Mouse (Mus musculus) hindbrain, embryonic 10.5 days (tissue): ENCODE measurements at regions not wholly inside any gene's neighbourhood (a gene's known extent, or its start where the extent isn't known, plus 50 kb on each side); places are given as distances from the start of the nearest gene placed in this dataset.
"Not testable (repeated sequence)": the region's sequence is repeated elsewhere in the genome, so short reads cannot be mapped to it uniquely, and the experiment has no call there.

ENCODE experiments used
- DNase-seq: peaks from one replicate; pipeline ENCODE4 v3.0.0-alpha.2; 2017; ENCODE audit warnings: low spot score
- H3K27ac ChIP-seq: fragments of 300-500 bp; sonication (generic); 2 replicates; pipeline ENCODE4 v1.5.1; 2016; ENCODE audit warnings: mild to moderate bottlenecking, moderate library complexity
- H3K27me3 ChIP-seq: fragments of 300-500 bp; sonication (generic); 2 replicates; pipeline ENCODE4 v1.6.1; 2016; ENCODE audit warnings: mild to moderate bottlenecking; ENCODE audit not compliant: poor library complexity, insufficient read depth, severe bottlenecking
- H3K36me3 ChIP-seq: fragments of 300-500 bp; sonication (generic); 2 replicates; pipeline ENCODE4 v1.6.1; 2016; ENCODE audit warnings: mild to moderate bottlenecking, moderate library complexity
- H3K4me1 ChIP-seq: fragments of 300-500 bp; sonication (generic); replicated peaks from 2 replicates; pipeline ENCODE4 v1.6.1; 2016; ENCODE audit warnings: mild to moderate bottlenecking
- H3K4me3 ChIP-seq: fragments of 300-500 bp; sonication (generic); 2 replicates; pipeline ENCODE4 v1.5.1; 2016; ENCODE audit warnings: mild to moderate bottlenecking, moderate library complexity
- H3K9me3 ChIP-seq: fragments of 300-500 bp; sonication (generic); 2 replicates; pipeline ENCODE4 v1.6.1; 2016; ENCODE audit warnings: mild to moderate bottlenecking, moderate library complexity
- WGBS: fragments of 180-500 bp; shearing (Covaris S2); methylation state at CpG from one replicate; pipeline ENCODE4 v1.1.7; 2016; 5-methylcytosine and 5-hydroxymethylcytosine counted together

DNA sequence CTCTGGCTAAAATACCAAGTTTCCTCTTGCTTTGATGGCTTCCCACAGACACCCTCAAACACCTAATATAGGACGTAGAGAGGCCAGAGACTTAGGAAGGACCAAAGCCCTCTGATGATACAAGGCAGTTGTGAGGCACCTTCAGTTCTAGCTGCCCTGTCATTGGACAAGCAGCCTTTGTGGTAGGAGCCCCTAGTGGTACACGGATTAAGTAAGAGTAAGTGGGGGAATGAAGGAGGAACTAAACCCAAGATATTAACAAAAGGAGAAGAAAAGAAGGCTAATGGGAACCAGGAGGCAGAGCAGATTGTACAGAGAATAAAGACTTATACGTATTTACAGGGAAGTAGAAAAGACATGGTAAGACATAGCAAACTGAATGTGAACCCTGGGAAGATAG lies 352.3 kb upstream of the Tmco5 start:
- WGBS = 67% methylated on average over 2 of the region's 3 CpGs
- not testable (repeated sequence) for DNase-seq, H3K4me3 ChIP-seq, H3K27ac ChIP-seq, H3K4me1 ChIP-seq, H3K9me3 ChIP-seq, H3K36me3 ChIP-seq, H3K27me3 ChIP-seq

DNA sequence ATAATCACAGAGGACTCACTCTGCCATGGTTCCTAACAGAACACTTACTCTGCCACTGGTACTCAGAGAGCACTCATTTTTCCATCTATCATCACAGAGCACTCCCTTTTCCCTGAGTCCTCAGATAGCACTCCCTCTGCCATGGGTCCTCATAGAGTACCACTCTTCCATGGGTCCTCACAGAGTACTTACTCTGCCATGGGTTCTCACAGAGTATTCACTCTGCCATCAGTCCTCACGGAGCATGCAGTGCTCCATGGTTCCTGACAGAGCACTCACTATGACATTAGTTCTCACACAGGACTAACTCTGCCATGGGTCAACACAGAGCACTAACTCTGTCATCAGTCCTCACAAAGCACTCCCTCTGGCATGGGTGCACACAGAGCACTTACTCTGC lies 342.0 kb upstream of the Tmco5 start:
- no peaks in the 10 kb centered on the region for H3K4me1 ChIP-seq
- no peak overlapping the region for H3K4me3 ChIP-seq
- no peak for DNase-seq
- WGBS = 81% methylated on average over 1 of the region's 1 CpGs
- H3K36me3 ChIP-seq = no peaks in the 10 kb centered on the region
- no peaks in the 10 kb centered on the region for H3K27me3 ChIP-seq
- peaks cover 57% of the 10 kb centered on the region for H3K9me3 ChIP-seq
- H3K27ac ChIP-seq = no peak overlapping the region

GRCm38 (mm10) chr2:116559350-116559749 lies 319.1 kb upstream of the Tmco5 start:
- DNase-seq = no peak
- Histone ChIP-seq H3K36me3 (no peaks in the 10 kb centered on the region), H3K27me3 (no peaks in the 10 kb centered on the region), H3K4me1 (no peaks in the 10 kb centered on the region), H3K4me3 (no peak overlapping the region), H3K9me3 (peaks cover 22% of the 10 kb centered on the region; the same call in 1 of the 2 replicates), H3K27ac (no peak overlapping the region)

GRCm38 (mm10) chr2:116583989-116584388 lies 294.5 kb upstream of the Tmco5 start:
- Histone ChIP-seq H3K4me1 (no peaks in the 10 kb centered on the region), H3K27me3 (no peaks in the 10 kb centered on the region), H3K27ac (no peak overlapping the region), H3K9me3 (no peaks in the 10 kb centered on the region), H3K36me3 (no peaks in the 10 kb centered on the region), H3K4me3 (no peak overlapping the region)
- WGBS = 66% methylated on average over 2 of the region's 2 CpGs
- no peak for DNase-seq

DNA sequence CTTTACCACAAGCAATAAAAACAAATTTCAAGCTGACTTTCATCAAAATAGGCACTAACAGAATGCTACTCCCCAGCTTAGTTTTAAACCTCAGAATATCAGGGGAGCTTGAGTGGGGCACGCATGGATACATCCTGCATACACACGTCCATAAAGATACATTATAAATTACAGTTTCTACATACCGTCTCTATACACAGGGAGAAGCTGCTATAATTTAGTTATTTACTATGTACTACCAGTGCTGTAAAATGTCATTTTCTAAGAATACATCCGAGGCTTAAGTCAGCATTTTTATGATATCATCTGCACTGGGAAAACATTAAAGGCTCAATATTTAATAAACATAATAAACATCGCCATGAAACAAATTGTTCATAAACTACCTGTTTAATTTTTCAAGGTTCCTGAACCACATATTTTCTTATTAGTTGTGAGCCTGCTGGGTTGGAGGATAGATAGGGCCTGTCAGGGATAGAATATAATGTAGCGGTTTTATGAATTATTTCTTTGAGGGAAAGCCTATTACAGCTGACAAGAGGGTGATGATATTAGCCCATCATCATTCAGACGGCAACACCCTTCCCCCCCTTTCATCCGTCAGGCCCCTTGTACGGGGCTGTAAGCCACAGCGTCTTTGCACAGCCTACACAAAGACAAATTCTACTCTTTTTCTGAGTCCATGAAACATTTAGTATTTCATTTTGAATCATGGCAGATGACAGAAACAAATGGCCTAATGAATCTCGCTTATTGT lies 292.1 kb upstream of the Tmco5 start:
- 92% methylated on average over 11 of the region's 11 CpGs for WGBS
- Histone ChIP-seq H3K27me3 (no peaks in the 10 kb centered on the region), H3K27ac (no peak overlapping the region), H3K4me3 (no peak overlapping the region), H3K9me3 (no peaks in the 10 kb centered on the region), H3K36me3 (no peaks in the 10 kb centered on the region), H3K4me1 (no peaks in the 10 kb centered on the region)
- no peak for DNase-seq

GRCm38 (mm10) chr2:116605869-116606268 lies 272.6 kb upstream of the Tmco5 start:
- Histone ChIP-seq H3K4me1 (no peaks in the 10 kb centered on the region), H3K9me3 (no peaks in the 10 kb centered on the region), H3K36me3 (no peaks in the 10 kb centered on the region), H3K27me3 (no peaks in the 10 kb centered on the region), H3K4me3 (no peak overlapping the region), H3K27ac (no peak overlapping the region)
- 83% methylated on average over 5 of the region's 5 CpGs for WGBS
- no peak for DNase-seq

DNA sequence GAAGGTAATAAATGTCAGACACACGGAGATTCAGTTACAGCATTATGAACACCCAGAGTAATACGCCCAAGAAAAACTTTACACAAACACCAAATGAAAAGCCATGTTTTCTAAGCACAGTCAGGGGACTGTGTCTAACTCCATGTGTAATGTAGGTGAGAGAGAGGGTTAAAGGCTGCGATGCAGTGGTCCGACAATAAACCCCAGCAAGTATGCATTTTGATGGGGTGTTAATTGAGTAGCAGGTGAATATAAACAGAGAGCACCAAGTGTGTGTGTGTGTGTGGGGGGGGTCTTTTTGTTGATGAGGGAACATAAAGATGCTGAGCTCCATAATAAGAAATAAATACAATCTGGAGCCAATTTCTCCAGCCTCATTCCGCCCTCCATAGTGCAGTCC lies 238.6 kb upstream of the Tmco5 start:
- Histone ChIP-seq H3K27ac (no peak overlapping the region), H3K36me3 (no peaks in the 10 kb centered on the region), H3K9me3 (no peaks in the 10 kb centered on the region), H3K4me3 (no peak overlapping the region), H3K27me3 (no peaks in the 10 kb centered on the region), H3K4me1 (no peaks in the 10 kb centered on the region)
- WGBS = 91% methylated on average over 5 of the region's 5 CpGs
- no peak for DNase-seq

DNA sequence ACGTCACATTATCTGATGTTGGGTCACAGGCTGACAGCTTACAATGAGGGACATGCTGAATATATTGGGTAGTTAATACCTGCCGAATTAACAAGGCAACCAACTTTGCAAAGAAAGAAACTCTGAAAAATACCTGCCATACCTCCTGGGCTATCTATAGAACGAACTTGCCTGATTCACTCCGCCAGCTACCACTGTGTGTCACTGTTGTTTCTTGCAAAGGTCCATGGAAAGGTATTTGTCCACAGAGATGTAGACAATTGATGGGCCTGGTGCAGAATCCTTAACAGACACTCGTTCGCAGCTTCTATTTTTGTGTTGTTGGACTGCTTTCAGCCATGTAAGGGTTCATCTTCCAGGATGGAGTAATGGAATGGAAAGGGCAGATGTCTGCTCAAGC lies 226.4 kb upstream of the Tmco5 start:
- H3K36me3 ChIP-seq = no peaks in the 10 kb centered on the region
- DNase-seq = no peak

GRCm38 (mm10) chr2:116685756-116686155 lies 192.7 kb upstream of the Tmco5 start:
- no peaks in the 10 kb centered on the region for H3K9me3 ChIP-seq
- DNase-seq = no peak
- no peaks in the 10 kb centered on the region for H3K4me1 ChIP-seq
- H3K4me3 ChIP-seq = no peak overlapping the region
- H3K27ac ChIP-seq = no peak overlapping the region
- no peaks in the 10 kb centered on the region for H3K27me3 ChIP-seq
- 91% methylated on average over 4 of the region's 4 CpGs for WGBS
- H3K36me3 ChIP-seq = no peaks in the 10 kb centered on the region

More for the DNA sequence above, 226.4 kb upstream of the Tmco5 start:
- WGBS = 89% methylated on average over 6 of the region's 6 CpGs
- no peaks in the 10 kb centered on the region for H3K4me1 ChIP-seq
- no peak overlapping the region for H3K4me3 ChIP-seq
- no peak overlapping the region for H3K27ac ChIP-seq
- H3K9me3 ChIP-seq = no peaks in the 10 kb centered on the region
- H3K27me3 ChIP-seq = no peaks in the 10 kb centered on the region

DNA sequence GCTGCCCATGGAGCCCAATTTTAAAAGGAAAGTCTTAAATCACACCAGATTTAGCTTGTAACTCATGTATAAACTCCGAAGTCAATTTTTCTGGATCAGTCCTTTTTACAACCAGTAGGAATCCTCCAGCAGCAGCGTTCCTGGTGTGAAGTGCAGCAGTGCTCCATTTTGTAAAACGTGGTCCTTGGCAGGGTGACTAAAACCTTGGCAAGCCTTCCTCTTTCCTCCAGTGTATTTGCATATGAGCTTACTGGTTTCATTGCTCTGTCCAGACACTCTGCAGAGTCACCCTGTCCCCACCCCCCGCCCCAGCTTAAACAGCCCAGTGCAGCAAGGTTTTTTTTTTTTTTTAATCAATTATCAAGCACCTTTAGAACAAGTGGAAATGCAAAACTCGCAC lies 180.9 kb upstream of the Tmco5 start:
- Histone ChIP-seq H3K9me3 (no peaks in the 10 kb centered on the region), H3K27ac (no peak overlapping the region), H3K36me3 (no peaks in the 10 kb centered on the region), H3K4me3 (no peak overlapping the region), H3K4me1 (no peaks in the 10 kb centered on the region), H3K27me3 (no peaks in the 10 kb centered on the region)
- DNase-seq = no peak
- WGBS = 71% methylated on average over 5 of the region's 5 CpGs

DNA sequence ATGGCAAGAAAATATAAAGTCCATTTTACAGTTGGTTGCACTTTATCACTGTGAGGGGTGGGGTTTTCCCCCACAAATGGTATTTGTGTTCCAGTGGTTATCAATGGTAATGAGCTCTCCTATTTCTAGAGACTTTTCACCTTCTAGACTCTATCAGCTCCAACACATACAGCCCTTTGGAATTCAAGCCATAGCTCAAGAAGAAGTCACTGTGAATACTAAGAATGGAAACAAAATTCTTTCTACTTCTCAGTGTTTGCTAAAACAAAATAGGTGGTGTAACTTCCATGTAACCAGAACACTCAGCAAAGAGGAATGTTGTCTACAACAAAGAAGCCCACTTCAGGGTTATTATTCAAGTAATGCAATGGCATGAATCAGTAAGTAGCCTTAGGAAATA lies 173.8 kb upstream of the Tmco5 start:
- no peak overlapping the region for H3K4me3 ChIP-seq
- no peaks in the 10 kb centered on the region for H3K4me1 ChIP-seq
- no peak for DNase-seq
- H3K27ac ChIP-seq = no peak overlapping the region
- no peaks in the 10 kb centered on the region for H3K36me3 ChIP-seq
- no peaks in the 10 kb centered on the region for H3K9me3 ChIP-seq
- no peaks in the 10 kb centered on the region for H3K27me3 ChIP-seq

DNA sequence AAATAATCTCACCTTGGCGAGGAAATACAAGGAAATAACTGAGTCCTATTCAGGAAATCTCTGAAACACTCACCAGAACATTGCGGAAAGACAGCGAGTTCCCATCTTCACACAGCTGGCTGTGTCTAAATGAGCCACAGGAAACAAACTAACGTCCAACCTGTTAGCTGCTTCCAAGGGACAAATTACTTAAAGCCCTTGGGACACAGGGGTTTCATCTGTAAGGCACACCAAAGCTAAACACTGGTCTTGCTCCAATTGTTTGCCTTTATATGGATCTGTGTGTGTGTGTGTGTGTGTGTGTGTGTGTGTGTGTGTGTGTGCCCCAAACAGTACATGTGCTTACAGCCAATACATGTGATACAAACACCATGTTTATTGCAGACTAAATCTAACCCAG lies 168.9 kb upstream of the Tmco5 start:
- Histone ChIP-seq H3K27ac (no peak overlapping the region), H3K4me3 (no peak overlapping the region), H3K9me3 (no peaks in the 10 kb centered on the region), H3K36me3 (no peaks in the 10 kb centered on the region), H3K27me3 (no peaks in the 10 kb centered on the region), H3K4me1 (no peaks in the 10 kb centered on the region)
- WGBS = 64% methylated on average over 4 of the region's 4 CpGs
- no peak for DNase-seq

DNA sequence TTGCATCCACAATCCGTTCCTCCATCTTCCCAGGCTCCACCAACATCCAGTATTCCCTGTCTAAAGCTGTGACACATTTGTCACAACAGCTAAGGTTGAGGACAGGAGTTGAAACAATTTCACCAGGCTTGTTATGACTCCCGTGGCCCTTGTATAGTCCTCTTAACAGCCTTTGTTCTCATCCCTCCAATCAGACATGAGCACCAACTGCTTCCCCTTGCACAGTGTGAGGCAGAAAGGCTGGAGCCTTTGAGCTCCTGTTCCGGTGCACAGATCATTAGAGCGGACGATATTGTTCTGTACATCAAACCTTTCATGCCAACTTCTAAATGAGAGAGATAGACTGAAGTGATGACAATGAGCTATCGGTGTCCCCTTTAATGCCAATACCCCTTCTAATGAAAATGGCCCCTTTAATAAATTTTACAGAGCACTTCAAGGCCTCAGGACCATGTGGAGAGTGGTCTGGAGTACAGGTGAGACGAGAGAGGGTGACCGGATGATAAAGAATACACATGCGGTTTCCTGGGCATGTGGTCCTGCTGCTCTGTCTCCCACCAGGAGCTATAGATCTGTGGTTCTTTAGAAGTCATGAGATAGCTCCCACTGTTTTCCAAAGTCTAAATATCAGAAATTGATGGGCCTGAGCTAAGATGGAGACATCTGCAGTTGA lies 161.8 kb upstream of the Tmco5 start:
- Histone ChIP-seq H3K27ac (no peak overlapping the region), H3K27me3 (no peaks in the 10 kb centered on the region), H3K4me1 (peaks cover 4% of the 10 kb centered on the region; the same call in 1 of the 2 replicates), H3K4me3 (no peak overlapping the region), H3K9me3 (no peaks in the 10 kb centered on the region), H3K36me3 (no peaks in the 10 kb centered on the region)
- DNase-seq = no peak
- WGBS = 72% methylated on average over 9 of the region's 9 CpGs
